Mouse (Mus musculus) midbrain, embryonic 14.5 days (tissue): ENCODE measurements around the gene Cyba. TPM values are rescaled to one million over a fixed set of nuclear protein-coding genes. Genes with fewer than 3 reads are reported as not detected.

Experiments used
- ATAC-seq: fragments of 200-750 bp; cut with Nextera tagmentation; 2 replicates; pipeline ENCODE4 v1.8.0; 2017; ENCODE audit warnings: moderate number of reproducible peaks, moderate library complexity; ENCODE audit not compliant: low FRiP score, low TSS enrichment
- DNase-seq: peaks from one replicate; pipeline ENCODE4 v3.0.0-alpha.2; 2015
- H3K27ac ChIP-seq: fragments of 300-500 bp; sonication (generic); replicated peaks from 2 replicates; pipeline ENCODE4 v1.5.1; 2014; ENCODE audit warnings: mild to moderate bottlenecking, low read depth, low read length, moderate library complexity
- H3K27me3 ChIP-seq: fragments of 300-500 bp; sonication (generic); 2 replicates; pipeline ENCODE4 v1.6.1; 2014; ENCODE audit warnings: low read length, control low read depth, mixed read lengths; ENCODE audit not compliant: control insufficient read depth, insufficient read depth
- H3K36me3 ChIP-seq: fragments of 300-500 bp; sonication (generic); 2 replicates; pipeline ENCODE4 v1.6.1; 2014; ENCODE audit warnings: low read length, control low read depth; ENCODE audit not compliant: control insufficient read depth, insufficient read depth
- H3K4me1 ChIP-seq: fragments of 300-500 bp; sonication (generic); 2 replicates; pipeline ENCODE4 v1.6.1; 2014; ENCODE audit warnings: mild to moderate bottlenecking, antibody characterized with exemption, low read length, control low read depth; ENCODE audit not compliant: control insufficient read depth, insufficient read depth
- H3K4me2 ChIP-seq: fragments of 300-500 bp; sonication (generic); 2 replicates; pipeline ENCODE4 v1.6.1; 2014; ENCODE audit warnings: mild to moderate bottlenecking, low read length, moderate library complexity
- H3K4me3 ChIP-seq: fragments of 300-500 bp; sonication (generic); replicated peaks from 2 replicates; pipeline ENCODE4 v1.5.1; 2014; ENCODE audit warnings: low read depth, low read length
- H3K9ac ChIP-seq: fragments of 300-500 bp; sonication (generic); replicated peaks from 2 replicates; pipeline ENCODE4 v1.6.1; 2014; ENCODE audit warnings: mild to moderate bottlenecking, low read length, moderate library complexity
- H3K9me3 ChIP-seq: fragments of 300-500 bp; sonication (generic); 2 replicates; pipeline ENCODE4 v1.6.1; 2016; ENCODE audit warnings: low read length, control low read depth, mixed read lengths; ENCODE audit not compliant: control insufficient read depth
- WGBS: fragments of 180-500 bp; shearing (Covaris S2); extraction: QIAGEN DNeasy Blood & Tissue Kit; methylation state at CpG from one replicate; pipeline ENCODE4 v1.1.7; 2014; 5-methylcytosine and 5-hydroxymethylcytosine counted together
- polyA plus RNA-seq: library from polyadenylated mRNA; unstranded; fragments of >200 nt; fragmentation: Nextera tagmentation; extraction: Ambion mirVana; gene quantifications from 2 replicates; pipeline ENCODE4 v1.2.1, GENCODE M21; 2014

Gene Cyba
- polyA plus RNA-seq, 1 experiment from 2014 or later, result 36.2 TPM

GRCm38 (mm10) chr8:122459218-122459900, 26.6 kb upstream of the Cyba start:
- no peak for ATAC-seq
- no peak overlapping the region for H3K9ac ChIP-seq
- H3K4me1 ChIP-seq, result peaks cover 6% of the 10 kb centered on the region; the same call in 1 of the 2 replicates
- H3K27ac ChIP-seq, result no peak overlapping the region
- H3K36me3 ChIP-seq, result no peaks in the 10 kb centered on the region
- H3K4me2 ChIP-seq, result no peak overlapping the region
- peaks cover 41% of the 10 kb centered on the region for H3K27me3 ChIP-seq
- H3K9me3 ChIP-seq, result no peaks in the 10 kb centered on the region
- H3K4me3 ChIP-seq, result no peak overlapping the region
- peak; percentile 16 for DNase-seq
- 58% methylated on average over 6 of the region's 6 CpGs for WGBS

GRCm38 (mm10) chr8:122457171-122457570, 24.4 kb upstream of the Cyba start:
- no peak for ATAC-seq

GRCm38 (mm10) chr8:122454409-122454808, 21.7 kb upstream of the Cyba start:
- H3K9me3 ChIP-seq, result no peaks in the 10 kb centered on the region
- ATAC-seq (no peak), DNase-seq (no peak)
- no peak overlapping the region for H3K9ac ChIP-seq
- WGBS, result 89% methylated on average over 6 of the region's 6 CpGs
- no peak overlapping the region for H3K27ac ChIP-seq
- H3K4me2 ChIP-seq, result no peak overlapping the region
- H3K27me3 ChIP-seq, result peaks cover 8% of the 10 kb centered on the region
- H3K4me3 ChIP-seq, result no peak overlapping the region
- no peaks in the 10 kb centered on the region for H3K36me3 ChIP-seq
- no peaks in the 10 kb centered on the region for H3K4me1 ChIP-seq

More at GRCm38 (mm10) chr8:122457171-122457570, 24.4 kb upstream of the Cyba start:
- Histone ChIP-seq H3K9me3 (no peaks in the 10 kb centered on the region), H3K27ac (no peak overlapping the region), H3K4me2 (no peak overlapping the region), H3K36me3 (no peaks in the 10 kb centered on the region), H3K4me1 (peaks cover 6% of the 10 kb centered on the region; the same call in 1 of the 2 replicates), H3K4me3 (no peak overlapping the region), H3K27me3 (peaks cover 35% of the 10 kb centered on the region), H3K9ac (no peak overlapping the region)
- DNase-seq, result no peak
- WGBS, result 70% methylated on average over 11 of the region's 11 CpGs

GRCm38 (mm10) chr8:122452154-122452553, 19.4 kb upstream of the Cyba start:
- no peak for ATAC-seq
- WGBS, result 91% methylated on average over 10 of the region's 10 CpGs
- H3K9ac ChIP-seq, result no peak overlapping the region
- H3K9me3 ChIP-seq, result no peaks in the 10 kb centered on the region
- no peak overlapping the region for H3K4me3 ChIP-seq
- no peak for DNase-seq
- H3K4me1 ChIP-seq, result no peaks in the 10 kb centered on the region
- no peaks in the 10 kb centered on the region for H3K27me3 ChIP-seq
- H3K36me3 ChIP-seq, result no peaks in the 10 kb centered on the region
- H3K4me2 ChIP-seq, result no peak overlapping the region
- no peak overlapping the region for H3K27ac ChIP-seq

- Histone ChIP-seq H3K9me3 (no peaks in the 10 kb centered on the region), H3K36me3 (no peaks in the 10 kb centered on the region), H3K4me3 (no peak overlapping the region), H3K4me2 (no peak overlapping the region), H3K9ac (no peak overlapping the region), H3K27me3 (no peaks in the 10 kb centered on the region), H3K27ac (no peak overlapping the region), H3K4me1 (no peaks in the 10 kb centered on the region)
- DNase-seq, result no peak
- 85% methylated on average over 7 of the region's 7 CpGs for WGBS
- ATAC-seq, result no peak
Observed at GRCm38 (mm10) chr8:122451161-122451703, 18.5 kb upstream of the Cyba start.

- Histone ChIP-seq H3K27me3 (no peaks in the 10 kb centered on the region), H3K36me3 (no peaks in the 10 kb centered on the region), H3K4me3 (no peak overlapping the region), H3K9me3 (no peaks in the 10 kb centered on the region), H3K27ac (peak overlapping the region; percentile 98; the same call in 1 of the 2 replicates), H3K4me2 (peak overlapping the region; percentile 76), H3K4me1 (peaks cover 24% of the 10 kb centered on the region), H3K9ac (no peak overlapping the region)
- WGBS, result 65% methylated on average over 3 of the region's 3 CpGs
- DNase-seq (no peak), ATAC-seq (no peak)
Observed at GRCm38 (mm10) chr8:122445203-122445602, 12.5 kb upstream of the Cyba start.

- Histone ChIP-seq H3K9ac (peak overlapping the region; percentile 77), H3K27ac (peak overlapping the region; percentile 98), H3K4me2 (peak overlapping the region; percentile 76), H3K9me3 (no peaks in the 10 kb centered on the region), H3K36me3 (peaks cover 6% of the 10 kb centered on the region), H3K4me3 (peak overlapping the region; percentile 76), H3K27me3 (no peaks in the 10 kb centered on the region), H3K4me1 (peaks cover 24% of the 10 kb centered on the region)
- ATAC-seq (peak; percentile 51; the same call in 1 of the 2 replicates), DNase-seq (peak; percentile 92)
- WGBS, result 17% methylated on average over 19 of the region's 19 CpGs
Observed at GRCm38 (mm10) chr8:122444058-122444748, 11.5 kb upstream of the Cyba start.

GRCm38 (mm10) chr8:122443262-122444006, 10.7 kb upstream of the Cyba start, which contains the start of gene Mvd:
Gene Mvd (minus strand): TSS chr8:122443422.
- DNase-seq (peak; percentile 100), ATAC-seq (peak; percentile 98)
- Histone ChIP-seq H3K9ac (peak within 1 kb of the TSS; percentile 77), H3K4me2 (peak within 1 kb of the TSS; percentile 92), H3K27ac (peak within 1 kb of the TSS; percentile 98), H3K4me3 (peak within 1 kb of the TSS; percentile 76), H3K27me3 (no peaks in the 10 kb centered on the region), H3K36me3 (peaks cover 12% of the 10 kb centered on the region), H3K9me3 (no peaks in the 10 kb centered on the region), H3K4me1 (peaks cover 24% of the 10 kb centered on the region)
- WGBS, result under 1% methylated on average over 47 of the region's 47 CpGs
